Mouse (Mus musculus) MEL (cell line): Measurements from ENCODE around the gene 1700080O16Rik. TPM values are rescaled to one million over a fixed set of nuclear protein-coding genes. Genes with fewer than 3 reads are reported as not detected.

ENCODE experiments used
- DNase-seq: peaks from one replicate; pipeline ENCODE4 v3.0.0; 2011; ENCODE audit warnings: low read depth, low spot score
- H3K27ac ChIP-seq: 2 replicates; pipeline ENCODE4 v1.5.1; 2012; ENCODE audit warnings: low read depth, mild to moderate bottlenecking, control low read depth, low read length, moderate library complexity; ENCODE audit not compliant: control insufficient read depth
- H3K27me3 ChIP-seq, 2 experiments: fragments of 150-350 bp in 1 of 2; sonication (generic) in 1 of 2; 2 replicates each; pipeline ENCODE4 v1.6.1; 2012; ENCODE audit warnings: low read length in 2 of 2, mild to moderate bottlenecking in 2 of 2, improper control_type of control experiment in 1 of 2, moderate library complexity in 1 of 2; ENCODE audit not compliant: insufficient read depth in 2 of 2, control insufficient read depth in 1 of 2
- H3K36me3 ChIP-seq, 2 experiments: 2 replicates each; pipeline ENCODE4 v1.6.1; 2012 to 2014; ENCODE audit warnings: low read length in 2 of 2, improper control_type of control experiment in 1 of 2, inconsistent platforms in 1 of 2, mild to moderate bottlenecking in 1 of 2; ENCODE audit not compliant: insufficient read depth in 2 of 2, control insufficient read depth in 1 of 2
- H3K4me1 ChIP-seq, 2 experiments: fragments of 150-350 bp in 1 of 2; sonication (generic) in 1 of 2; 2 replicates each; pipeline ENCODE4 v1.6.1; 2012; ENCODE audit warnings: low read length in 2 of 2, improper control_type of control experiment in 1 of 2, mild to moderate bottlenecking in 1 of 2; ENCODE audit not compliant: insufficient read depth in 2 of 2, control insufficient read depth in 1 of 2
- H3K4me3 ChIP-seq, 2 experiments: fragments of 150-350 bp in 1 of 2; sonication (generic) in 1 of 2; 2 replicates each; pipeline ENCODE4 v1.5.1; 2012; ENCODE audit warnings: low read depth in 2 of 2, low read length in 2 of 2, mild to moderate bottlenecking in 2 of 2, moderate library complexity in 2 of 2, control low read depth in 1 of 2, improper control_type of control experiment in 1 of 2; ENCODE audit not compliant: control insufficient read depth in 1 of 2, insufficient read depth in 1 of 2
- H3K79me2 ChIP-seq: 2 replicates; pipeline ENCODE4 v1.6.1; 2012; ENCODE audit warnings: mild to moderate bottlenecking, low read length, moderate library complexity; ENCODE audit not compliant: control insufficient read depth, poor library complexity, insufficient read depth
- H3K9ac ChIP-seq: 2 replicates; pipeline ENCODE4 v1.6.1; 2012; ENCODE audit warnings: low read depth, mild to moderate bottlenecking, control low read depth, low read length, moderate library complexity; ENCODE audit not compliant: control insufficient read depth, poor library complexity, severe bottlenecking
- H3K9me3 ChIP-seq: fragments of 150-350 bp; sonication (generic); replicated peaks from 2 replicates; pipeline ENCODE4 v1.6.1; 2012; ENCODE audit warnings: mild to moderate bottlenecking, low read length, improper control_type of control experiment, moderate library complexity; ENCODE audit not compliant: insufficient read depth
- CHD1 ChIP-seq: IDR thresholded peaks from 2 replicates; pipeline ENCODE4 v1.6.1; 2012; ENCODE audit warnings: low read depth, mild to moderate bottlenecking, inconsistent platforms, low read length, improper control_type of control experiment
- E2F4 ChIP-seq: IDR thresholded peaks from 2 replicates; pipeline ENCODE4 v1.6.1; 2011; ENCODE audit warnings: low read depth, low read length, improper control_type of control experiment, borderline replicate concordance
- ETS1 ChIP-seq: IDR thresholded peaks from 2 replicates; pipeline ENCODE4 v1.6.1; 2012; ENCODE audit warnings: low read depth, mild to moderate bottlenecking, inconsistent platforms, low read length, improper control_type of control experiment, moderate library complexity
- GATA1 ChIP-seq: IDR thresholded peaks from 2 replicates; pipeline ENCODE4 v1.6.1; 2011; ENCODE audit warnings: low read depth, low read length, improper control_type of control experiment
- JUND ChIP-seq: IDR thresholded peaks from 2 replicates; pipeline ENCODE4 v1.6.1; 2011; ENCODE audit warnings: low read depth, mild to moderate bottlenecking, improper control_type of control experiment, low read length
- KAT2A ChIP-seq: conservative IDR thresholded peaks from 2 replicates; pipeline ENCODE4 v1.6.1; 2012; ENCODE audit warnings: low read depth, low read length, improper control_type of control experiment, inconsistent platforms
- MAFK ChIP-seq: IDR thresholded peaks from 2 replicates; pipeline ENCODE4 v1.6.1; 2011; ENCODE audit warnings: low read depth, mild to moderate bottlenecking, low read length, improper control_type of control experiment, borderline replicate concordance
- MAX ChIP-seq: IDR thresholded peaks from 2 replicates; pipeline ENCODE4 v1.6.1; 2011; ENCODE audit warnings: low read length, improper control_type of control experiment
- MEF2A ChIP-seq: IDR thresholded peaks from 2 replicates; pipeline ENCODE4 v1.6.1; 2014; ENCODE audit warnings: low read depth, mild to moderate bottlenecking, inconsistent platforms, low read length, improper control_type of control experiment; ENCODE audit not compliant: poor library complexity, insufficient replicate concordance, severe bottlenecking; ENCODE audit errors: extremely low read depth
- MXI1 ChIP-seq: IDR thresholded peaks from 2 replicates; pipeline ENCODE4 v1.6.1; 2011; ENCODE audit warnings: mild to moderate bottlenecking, low read depth, low read length, improper control_type of control experiment
- MYB ChIP-seq: IDR thresholded peaks from 2 replicates; pipeline ENCODE4 v1.6.1; 2011; ENCODE audit warnings: mild to moderate bottlenecking, low read depth, low read length, improper control_type of control experiment
- MYC ChIP-seq: IDR thresholded peaks from 2 replicates; pipeline ENCODE4 v1.6.1; 2011; ENCODE audit warnings: low read depth, mild to moderate bottlenecking, low read length, improper control_type of control experiment, moderate library complexity
- NELFE ChIP-seq: IDR thresholded peaks from 2 replicates; pipeline ENCODE4 v1.6.1; 2011; ENCODE audit warnings: low read depth, low read length, improper control_type of control experiment
- POLR2A ChIP-seq, 2 experiments: IDR thresholded peaks; 2 replicates each; pipeline ENCODE4 v1.6.1; 2011 to 2012; ENCODE audit warnings: low read length in 2 of 2, mild to moderate bottlenecking in 2 of 2, control low read depth in 1 of 2, improper control_type of control experiment in 1 of 2, low read depth in 1 of 2, moderate library complexity in 1 of 2; ENCODE audit not compliant: control insufficient read depth in 1 of 2, insufficient read depth in 1 of 2, poor library complexity in 1 of 2
- SIN3A ChIP-seq: IDR thresholded peaks from 2 replicates; pipeline ENCODE4 v1.6.1; 2012; ENCODE audit warnings: low read length, improper control_type of control experiment, inconsistent platforms
- SMC3 ChIP-seq: IDR thresholded peaks from 2 replicates; pipeline ENCODE4 v1.6.1; 2011; ENCODE audit warnings: low read depth, low read length, improper control_type of control experiment
- TAL1 ChIP-seq: IDR thresholded peaks from 2 replicates; pipeline ENCODE4 v1.6.1; 2012; ENCODE audit warnings: mild to moderate bottlenecking, inconsistent platforms, low read length, moderate library complexity, mixed read lengths
- TBP ChIP-seq: IDR thresholded peaks from 2 replicates; pipeline ENCODE4 v1.8.0; 2011; ENCODE audit warnings: low read depth, low read length, improper control_type of control experiment
- TCF12 ChIP-seq: IDR thresholded peaks from 2 replicates; pipeline ENCODE4 v1.6.1; 2014; ENCODE audit warnings: low read depth, mild to moderate bottlenecking, inconsistent platforms, low read length, improper control_type of control experiment, moderate library complexity
- USF1 ChIP-seq: IDR thresholded peaks from 2 replicates; pipeline ENCODE4 v1.6.1; 2014; ENCODE audit warnings: low read depth, mild to moderate bottlenecking, inconsistent platforms, low read length, improper control_type of control experiment, moderate library complexity
- USF2 ChIP-seq, 2 experiments: IDR thresholded peaks; 2 replicates each; pipeline ENCODE4 v1.6.1; 2011 to 2012; ENCODE audit warnings: improper control_type of control experiment in 2 of 2, low read length in 2 of 2, borderline replicate concordance in 1 of 2, inconsistent platforms in 1 of 2, low read depth in 1 of 2, mild to moderate bottlenecking in 1 of 2; ENCODE audit not compliant: insufficient read depth in 1 of 2
- ZC3H11A ChIP-seq: IDR thresholded peaks from 2 replicates; pipeline ENCODE4 v1.6.1; 2012; ENCODE audit warnings: low read depth, mild to moderate bottlenecking, inconsistent platforms, low read length, improper control_type of control experiment
- ZKSCAN1 ChIP-seq: IDR thresholded peaks from 2 replicates; pipeline ENCODE4 v1.6.1; 2012; ENCODE audit warnings: low read depth, mild to moderate bottlenecking, inconsistent platforms, low read length, improper control_type of control experiment, moderate library complexity
- polyA plus RNA-seq, 2 experiments: library from polyadenylated mRNA; stranded (reverse) in 1 of 2; unstranded in 1 of 2; fragments of >175 nt in 1 of 2; fragments of >200 nt in 1 of 2; gene quantifications; 2 replicates each; pipeline versions ENCODE4 v1.2.1 to v1.2.4; 2012; ENCODE audit warnings: low replicate concordance in 2 of 2, low read depth in 1 of 2; ENCODE audit not compliant: insufficient read length in 2 of 2, insufficient read depth in 1 of 2, missing spikeins in 1 of 2
- total RNA-seq: library from RNA; depleted of rRNA; stranded (reverse); fragments of 300-350 nt; gene quantifications from 2 replicates; pipeline ENCODE4 v1.2.3, GENCODE M21; 2012

Gene 1700080O16Rik
- total and polyA plus RNA-seq, 3 experiments, result not detected

DNA sequence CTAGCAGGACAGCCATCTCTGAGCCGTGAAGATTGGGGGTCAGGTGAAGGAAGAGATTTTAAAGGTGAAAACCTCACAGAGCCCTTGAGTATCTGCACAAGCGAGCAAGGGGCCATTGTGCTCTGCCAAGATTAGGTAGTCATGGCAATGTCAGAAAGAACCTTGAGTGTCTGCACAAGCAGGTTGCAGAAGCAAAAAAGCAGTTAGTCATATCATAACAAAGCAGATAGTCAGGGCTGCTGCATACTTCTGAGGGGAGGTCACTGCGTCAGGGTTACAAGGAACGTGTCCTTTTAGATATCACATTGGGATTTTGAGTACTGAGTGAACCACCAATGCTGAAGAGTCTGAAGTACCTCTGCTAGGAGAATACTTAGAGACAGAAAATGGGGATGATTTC lies 3.8 kb upstream of the 1700080O16Rik start:
- Histone ChIP-seq H3K4me1 (no peaks in the 10 kb centered on the region), H3K36me3 (no peaks in the 10 kb centered on the region), H3K9me3 (no peaks in the 10 kb centered on the region), H3K4me3 (no peak overlapping the region), H3K27me3 (no peaks in the 10 kb centered on the region), H3K27ac (no peak overlapping the region), H3K9ac (no peak overlapping the region), H3K79me2 (no peaks in the 10 kb centered on the region)
- TF ChIP-seq CHD1 (no peak), SMC3 (no peak), MYB (no peak), MAX (no peak), NELFE (no peak), MXI1 (no peak), MYC (no peak), KAT2A (no peak), MAFK (no peak), TAL1 (no peak), TCF12 (no peak), GATA1 (no peak), JUND (no peak)
- no peak for DNase-seq

DNA sequence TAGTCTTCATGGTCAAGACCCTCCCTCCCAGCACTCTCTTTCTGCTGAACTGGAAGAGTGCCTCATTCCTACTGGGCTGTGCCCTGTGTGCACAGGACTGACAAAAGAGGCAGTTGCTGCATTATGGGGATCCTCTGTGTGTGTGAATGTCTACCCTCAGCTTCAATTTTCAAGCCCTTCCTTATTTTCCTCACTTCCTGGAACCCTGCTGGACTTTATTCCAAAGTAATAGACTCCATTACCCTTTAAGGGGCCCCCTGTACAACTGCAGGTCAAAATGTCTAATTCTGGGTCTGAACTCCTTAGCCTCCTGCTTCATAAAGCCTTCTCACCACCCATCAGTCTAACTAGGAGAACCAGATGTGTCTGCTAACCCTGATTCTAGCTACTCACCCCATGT lies 2.0 kb upstream of the 1700080O16Rik start:
- no peaks in the 10 kb centered on the region for H3K27me3 ChIP-seq
- H3K36me3 ChIP-seq, result no peaks in the 10 kb centered on the region
- no peak overlapping the region for H3K4me3 ChIP-seq
- H3K79me2 ChIP-seq, result no peaks in the 10 kb centered on the region
- no peaks in the 10 kb centered on the region for H3K9me3 ChIP-seq
- H3K9ac ChIP-seq, result no peak overlapping the region
- H3K27ac ChIP-seq, result no peak overlapping the region
- DNase-seq, result no peak
- no peak for TF ChIP-seq JUND
- TF ChIP-seq CHD1, result no peak
- TF ChIP-seq ZC3H11A, result no peak
- no peak for TF ChIP-seq ETS1
- no peak for TF ChIP-seq SMC3
- TF ChIP-seq POLR2A (IDR thresholded peaks at IDR 0.05; ENCODE audit: control insufficient read depth in 1 of 2, insufficient read depth in 1 of 2, low read depth in 1 of 2, low read length in 2 of 2, poor library complexity in 1 of 2), result no peak
- TF ChIP-seq MEF2A, result no peak
- TF ChIP-seq E2F4, result no peak
- TF ChIP-seq TCF12, result no peak
- no peak for TF ChIP-seq TBP
- TF ChIP-seq USF2 (IDR thresholded peaks at IDR 0.05; ENCODE audit: borderline replicate concordance in 1 of 2, insufficient read depth in 1 of 2, low read depth in 1 of 2, low read length in 2 of 2), result no peak
- TF ChIP-seq NELFE, result no peak
- no peak for TF ChIP-seq SIN3A
- TF ChIP-seq USF1, result no peak
- TF ChIP-seq MAFK, result no peak
- TF ChIP-seq ZKSCAN1, result no peak
- TF ChIP-seq KAT2A, result no peak
- H3K4me1 ChIP-seq, result no peaks in the 10 kb centered on the region
